Comparison of ENCODE assay signal across 8 mouse cellular contexts in genomic region chr12:107952318-107952724, GRCm38 (mm10). TPM values are rescaled to one million over a fixed set of nuclear protein-coding genes. Genes with fewer than 3 reads are reported as not detected.
DNase-seq lines count a peak whose midpoint lies in the region; ATAC-seq and TF ChIP-seq lines count a peak whose summit lies in the region.

No protein-coding gene starts in this region.

- H3K36me3 ChIP-seq in lung, embryonic 16.5 days (ENCODE audit: control insufficient read depth, insufficient read depth, low read length) = no peaks in the 10 kb centered on the region
- H3K36me3 ChIP-seq in kidney, embryonic 15.5 days = no peaks in the 10 kb centered on the region

- H3K27ac ChIP-seq in cerebellum, adult 2 months (ENCODE audit: insufficient read depth, low read length) = no peak overlapping the region
- no peak overlapping the region for H3K27ac ChIP-seq in lung, embryonic 16.5 days (ENCODE audit: low read length)
- no peak overlapping the region for H3K27ac ChIP-seq in kidney, embryonic 15.5 days

- no peak for TF ChIP-seq CTCF in cerebellum, adult 2 months (IDR thresholded peaks at IDR 0.05; ENCODE audit: borderline replicate concordance, insufficient read depth, low read depth, low read length)

- peak overlapping the region; percentile 40 for H3K4me3 ChIP-seq in cerebellum, adult 2 months (replicated peaks; ENCODE audit: insufficient read depth, low read depth, low read length)
- peak overlapping the region; percentile 17 for H3K4me3 ChIP-seq in lung, embryonic 16.5 days (ENCODE audit: low read length)
- peak overlapping the region; percentile 19; the same call in 1 of the 2 replicates for H3K4me3 ChIP-seq in kidney, embryonic 15.5 days (replicated peaks)

- H3K4me2 ChIP-seq in lung, embryonic 16.5 days (ENCODE audit: low read depth, low read length) = peak overlapping the region; percentile 45
- peak overlapping the region; percentile 49 for H3K4me2 ChIP-seq in kidney, embryonic 15.5 days

- 4% methylated on average over 20 of the region's 20 CpGs for WGBS in cerebellum, adult 2 months
- WGBS in lung, embryonic 16.5 days = 44% methylated on average over 20 of the region's 20 CpGs
- 34% methylated on average over 20 of the region's 20 CpGs for WGBS in kidney, embryonic 15.5 days

- no peak for ATAC-seq in cerebellum, adult (ENCODE audit: insufficient number of reproducible peaks, low FRiP score, low TSS enrichment)
- ATAC-seq in lung, embryonic 16.5 days (ENCODE audit: low read depth) = peak; percentile 46; the same call in 1 of the 2 replicates
- peak; percentile 33; the same call in 1 of the 2 replicates for ATAC-seq in kidney, embryonic 15.5 days (replicated peaks; ENCODE audit: low FRiP score)

- H3K9me3 ChIP-seq in lung, embryonic 16.5 days (ENCODE audit: control insufficient read depth, low read length) = no peaks in the 10 kb centered on the region
- no peaks in the 10 kb centered on the region for H3K9me3 ChIP-seq in kidney, embryonic 15.5 days (replicated peaks)

- TF ChIP-seq POLR2A in cerebellum, adult 2 months (IDR thresholded peaks at IDR 0.05; ENCODE audit: borderline replicate concordance, insufficient read depth, low read length) = no peak

- 0 out of 2 replicates have a peak, but pooled peaks cover 3% of the 10 kb centered on the region for H3K4me1 ChIP-seq in cerebellum, adult 2 months (ENCODE audit: control insufficient read depth, insufficient read depth, low read length)
- peaks cover 7% of the 10 kb centered on the region; the same call in 1 of the 2 replicates for H3K4me1 ChIP-seq in lung, embryonic 16.5 days (replicated peaks; ENCODE audit: control insufficient read depth, insufficient read depth, low read length)
- H3K4me1 ChIP-seq in kidney, embryonic 15.5 days = peaks cover 40% of the 10 kb centered on the region

- no peaks in the 10 kb centered on the region for H3K27me3 ChIP-seq in cerebellum, adult 2 months (ENCODE audit: control insufficient read depth, insufficient read depth, low read length)
- no peaks in the 10 kb centered on the region for H3K27me3 ChIP-seq in lung, embryonic 16.5 days (ENCODE audit: control insufficient read depth, insufficient read depth, low read depth, low read length)
- H3K27me3 ChIP-seq in kidney, embryonic 15.5 days = no peaks in the 10 kb centered on the region

- DNase-seq in cerebellum, adult 2 months = peak; percentile 20 to 29
- no peak for DNase-seq in lung, postnatal 36 days
- peak; percentile 50 for DNase-seq in retina, embryonic 14.5 days (ENCODE audit: low spot score)
- no peak for DNase-seq in urinary bladder, postnatal 36 days (ENCODE audit: low spot score in 2 of 2)
- DNase-seq in gastrocnemius, postnatal 10 days = no peak

- no peak overlapping the region for H3K9ac ChIP-seq in lung, embryonic 16.5 days (ENCODE audit: low read length)
- no peak overlapping the region for H3K9ac ChIP-seq in kidney, embryonic 15.5 days

RNA-seq across cellular contexts. Expression of gene Bcl11b, which starts 51.1 kb away (rescaled TPM):
- 1.9 and 2.5 TPM in 2 replicates for polyA plus RNA-seq in cerebellum, adult 2 months (2012; rRNA removed)
- polyA plus RNA-seq in lung, embryonic 16.5 days (2015; fragmentation: Nextera tagmentation; extraction: Ambion mirVana) = 2.1 and 2.8 TPM in 2 replicates
- polyA plus RNA-seq in kidney, embryonic 15.5 days (2015; fragmentation: Nextera tagmentation; extraction: Ambion mirVana) = 3.1 and 3.8 TPM in 2 replicates
- total RNA-seq in gastrocnemius, postnatal 10 days (2021) = under 1 TPM; 0.21 to 0.27 TPM

Comparison
In these comparisons a context has a peak if more than half of its experiments do, and no peak if none do; other contexts are left out.
1. DNase-seq: peak in cerebellum, adult 2 months (2 of 2) and retina, embryonic 14.5 days (single experiment); none in lung, postnatal 36 days (single experiment), urinary bladder, postnatal 36 days (0 of 2) and gastrocnemius, postnatal 10 days (single experiment).
2. Peak in every context shown above with its lines, with median percentiles within 50 percentile points of each other: H3K4me3 ChIP-seq.